Mouse (Mus musculus) telencephalon, adult 2 months (tissue): ENCODE measurements around the gene Cisd2.
A peak's percentile ranks its signal among the peaks of the same experiment; 100 is the strongest.

ENCODE experiments used
- DNase-seq: peaks from one replicate; pipeline ENCODE4 v3.0.0-alpha.2; 2011; ENCODE audit warnings: low read depth, low spot score

Gene Cisd2

DNA sequence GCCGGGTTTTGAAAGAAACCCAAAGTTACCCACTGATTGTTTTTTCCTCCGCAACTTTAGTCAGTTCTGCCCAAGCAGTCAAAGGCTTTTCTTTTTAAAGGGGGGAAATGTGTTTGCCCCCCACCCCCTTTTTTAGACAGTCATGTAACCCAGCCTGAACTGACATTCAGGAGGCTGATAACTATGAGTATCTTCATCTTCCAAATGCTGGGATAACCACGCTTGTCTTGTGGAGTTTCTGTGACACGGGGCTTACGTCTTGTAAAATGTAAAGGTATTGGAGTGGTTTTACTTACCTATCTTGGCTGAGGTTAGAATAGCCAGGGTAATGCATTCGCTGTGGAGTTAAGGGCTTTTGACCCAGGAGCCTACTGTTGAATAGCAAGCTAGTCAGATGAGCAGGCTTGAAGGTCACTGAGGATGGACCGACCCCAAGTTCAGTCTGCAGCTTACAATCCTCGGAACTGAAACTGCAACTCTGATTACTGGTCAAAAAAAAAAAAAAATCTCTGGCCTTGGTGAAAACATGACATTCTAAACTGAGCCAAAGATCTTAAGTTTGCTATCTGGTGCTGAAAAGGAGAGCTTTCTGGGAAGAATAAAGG is at the start of gene Cisd2:
TSS of gene Cisd2 (minus strand) at position 318 of the 605 bp plus-strand sequence.
- DNase-seq, result no peak

- DNase-seq, result no peak
Observed at GRCm38 (mm10) chr3:135470823-135471222, 47.1 kb upstream of the Cisd2 start.

- peak; percentile 57 for DNase-seq
Observed at GRCm38 (mm10) chr3:135469974-135470373, 46.2 kb upstream of the Cisd2 start.

- DNase-seq, result no peak
Observed at GRCm38 (mm10) chr3:135469146-135469545, 45.4 kb upstream of the Cisd2 start.

DNA sequence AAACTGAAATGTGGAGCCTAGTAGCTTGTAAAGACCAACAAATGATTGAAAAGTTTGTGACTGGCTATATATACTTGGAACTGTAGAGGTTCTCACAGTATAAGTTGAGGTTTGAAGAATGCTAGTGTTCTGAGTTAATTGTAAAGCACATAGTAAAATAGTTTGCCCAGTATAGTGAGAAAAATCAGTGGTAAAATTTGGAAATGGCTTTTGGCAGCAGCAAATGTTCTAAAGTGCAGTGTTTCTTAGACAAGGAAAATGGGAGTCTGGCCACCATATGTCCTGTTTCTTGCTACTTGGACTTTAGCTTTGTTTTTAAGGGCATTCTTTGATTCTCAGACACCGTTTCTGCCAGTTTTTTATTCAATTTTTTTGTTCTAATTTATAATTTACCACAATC is 44.7 kb upstream of the Cisd2 start:
- no peak for DNase-seq

DNA sequence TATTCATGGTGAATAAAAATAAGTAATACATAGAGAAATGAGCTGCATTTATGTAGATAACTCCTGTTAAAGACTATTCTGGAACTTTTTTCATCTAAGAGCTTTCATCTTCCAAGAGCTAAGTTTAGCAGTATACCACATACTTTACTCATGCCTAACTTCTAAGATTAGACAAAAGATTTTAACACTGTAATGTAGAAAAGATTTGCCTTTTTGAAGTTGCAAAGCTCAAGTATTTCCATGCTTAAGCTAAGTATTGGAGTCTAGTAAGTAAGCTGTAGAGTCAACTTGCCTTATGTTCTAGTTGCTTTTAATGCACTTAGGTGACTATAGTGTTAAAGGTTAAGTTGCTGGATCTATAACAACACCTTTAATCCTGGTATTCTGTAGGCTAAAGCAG is 35.3 kb upstream of the Cisd2 start:
- DNase-seq, result no peak

GRCm38 (mm10) chr3:135444930-135445329 is 21.2 kb upstream of the Cisd2 start:
- DNase-seq, result no peak

DNA sequence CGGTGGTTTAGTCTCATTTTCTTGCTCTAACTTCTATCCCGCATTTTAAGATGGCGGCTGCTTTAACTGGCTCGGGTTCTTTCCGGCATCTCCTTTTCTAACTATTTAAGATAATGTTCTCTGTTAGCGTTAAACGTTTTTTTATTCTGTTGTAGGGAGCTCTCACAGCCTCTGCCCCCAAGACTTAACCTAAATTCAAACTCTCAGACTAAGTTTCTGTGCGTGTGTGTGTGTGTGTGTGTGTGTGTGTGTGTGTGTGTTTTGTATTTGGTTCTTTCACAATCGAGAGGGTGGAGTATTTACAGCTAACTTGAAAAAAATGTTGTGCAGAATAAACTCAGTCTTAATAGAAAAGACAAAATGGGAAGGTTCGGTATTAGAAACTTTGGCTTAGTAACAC is 16.9 kb upstream of the Cisd2 start:
- no peak for DNase-seq

GRCm38 (mm10) chr3:135440221-135440620 is 16.5 kb upstream of the Cisd2 start:
- peak; percentile 26 for DNase-seq

DNA sequence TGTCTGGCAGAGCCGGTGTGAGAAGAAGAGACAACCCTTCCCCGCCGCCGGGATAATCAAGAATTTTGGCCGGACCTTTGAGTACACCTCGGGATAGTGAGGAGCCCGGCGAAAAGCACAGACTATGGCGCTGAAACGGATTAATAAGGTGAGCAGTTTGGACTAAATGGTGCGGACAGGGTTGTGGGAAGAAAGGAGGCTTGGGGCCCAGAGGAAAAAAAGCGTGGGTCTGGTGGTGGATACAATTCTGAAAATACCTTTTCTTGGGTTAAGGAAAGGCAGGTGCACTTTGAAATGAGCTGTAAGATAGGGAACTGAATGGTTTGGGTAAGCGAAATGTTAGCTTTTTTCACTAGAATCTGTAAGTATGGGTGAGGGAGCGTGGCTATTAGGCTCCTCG is 15.9 kb upstream of the Cisd2 start:
- no peak for DNase-seq

DNA sequence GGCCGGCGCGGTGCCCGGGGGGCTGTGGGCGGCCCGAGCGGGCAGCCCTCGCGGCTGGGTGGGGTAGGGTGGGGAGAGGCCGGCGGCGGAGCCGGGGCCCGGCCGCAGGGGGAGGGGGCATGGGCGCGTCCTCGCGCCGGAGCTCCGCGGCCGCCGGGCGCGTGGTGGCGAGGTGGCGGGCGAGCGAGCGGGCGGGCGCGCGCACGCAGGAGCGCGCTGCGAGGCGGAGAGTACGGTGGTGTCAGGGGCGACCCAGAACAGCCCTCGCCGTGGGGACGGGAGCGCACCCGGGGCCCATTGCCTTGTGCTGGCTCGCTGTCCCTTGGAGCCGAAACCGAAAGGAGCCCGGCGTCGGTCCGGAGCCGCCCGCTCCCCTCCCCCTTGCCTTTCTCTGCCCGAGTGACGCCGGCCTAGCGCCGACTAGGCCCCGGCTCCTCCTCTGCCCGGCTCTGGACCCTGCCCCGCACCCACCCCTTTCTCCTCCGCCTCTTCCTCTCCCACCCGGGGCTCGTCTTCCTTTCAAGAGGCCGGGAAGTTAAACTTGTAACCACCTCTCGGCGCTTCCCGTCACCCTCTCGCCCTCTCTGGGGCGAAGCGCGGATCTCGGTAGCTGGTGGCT is 15.3 kb upstream of the Cisd2 start:
- DNase-seq, result peak; percentile 63

DNA sequence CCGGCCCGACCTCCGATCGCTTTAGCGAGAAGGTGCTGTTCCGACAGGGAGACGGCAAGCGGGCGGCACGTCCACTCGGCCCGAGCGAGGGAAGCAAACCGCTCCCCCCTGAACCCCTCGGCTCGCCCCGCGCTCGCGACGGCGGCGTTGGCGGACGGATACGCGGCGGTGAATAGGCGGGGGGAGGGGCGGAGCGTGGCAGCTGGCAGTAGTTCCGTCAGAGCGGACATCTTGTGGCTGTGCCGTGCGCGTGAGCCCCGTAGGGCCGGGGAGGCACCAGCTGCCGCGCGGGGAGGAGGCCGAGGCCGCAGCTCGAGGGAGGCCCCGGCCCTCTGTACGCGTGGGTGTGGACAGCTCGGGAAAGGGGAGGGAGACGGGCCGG is 14.8 kb upstream of the Cisd2 start:
- peak; percentile 73 for DNase-seq

GRCm38 (mm10) chr3:135437758-135438495 is 14.2 kb upstream of the Cisd2 start, which contains the start of gene Ube2d3:
Gene Ube2d3 (plus strand): TSS chr3:135438149.
- DNase-seq, result peak; percentile 100

DNA sequence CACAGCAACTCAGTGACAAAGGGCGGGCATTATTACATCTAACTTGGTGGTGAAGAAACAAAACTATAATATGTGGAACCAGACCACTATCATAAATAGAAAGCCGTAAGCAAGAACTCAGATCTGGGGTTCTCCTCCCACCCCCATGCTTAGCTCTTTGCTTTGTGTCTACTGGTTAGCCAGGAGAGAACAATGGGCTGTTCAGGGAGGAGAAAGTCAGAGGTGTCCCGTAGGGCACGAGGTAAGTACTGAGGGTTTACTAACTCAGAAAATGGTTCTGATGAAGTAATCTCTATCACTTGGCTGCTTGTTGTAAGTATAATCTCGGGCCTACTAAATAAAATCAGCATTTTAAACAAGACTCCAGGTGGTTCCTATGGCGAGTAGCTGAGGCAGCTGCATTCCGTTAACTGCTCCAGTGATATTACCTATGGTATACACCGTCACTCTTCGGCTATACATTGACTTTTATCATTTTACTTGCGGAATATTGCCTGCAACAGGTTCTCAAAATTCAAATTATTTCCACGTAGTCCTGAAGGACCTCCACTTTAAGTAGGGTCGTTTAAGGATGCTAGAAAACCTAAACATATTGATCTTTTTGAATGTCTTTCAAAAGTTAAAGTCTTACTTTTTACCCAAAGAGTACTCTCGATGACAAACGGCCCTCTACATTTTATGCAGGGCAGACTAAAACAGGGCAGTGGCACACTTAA is 13.3 kb upstream of the Cisd2 start:
- no peak for DNase-seq

DNA sequence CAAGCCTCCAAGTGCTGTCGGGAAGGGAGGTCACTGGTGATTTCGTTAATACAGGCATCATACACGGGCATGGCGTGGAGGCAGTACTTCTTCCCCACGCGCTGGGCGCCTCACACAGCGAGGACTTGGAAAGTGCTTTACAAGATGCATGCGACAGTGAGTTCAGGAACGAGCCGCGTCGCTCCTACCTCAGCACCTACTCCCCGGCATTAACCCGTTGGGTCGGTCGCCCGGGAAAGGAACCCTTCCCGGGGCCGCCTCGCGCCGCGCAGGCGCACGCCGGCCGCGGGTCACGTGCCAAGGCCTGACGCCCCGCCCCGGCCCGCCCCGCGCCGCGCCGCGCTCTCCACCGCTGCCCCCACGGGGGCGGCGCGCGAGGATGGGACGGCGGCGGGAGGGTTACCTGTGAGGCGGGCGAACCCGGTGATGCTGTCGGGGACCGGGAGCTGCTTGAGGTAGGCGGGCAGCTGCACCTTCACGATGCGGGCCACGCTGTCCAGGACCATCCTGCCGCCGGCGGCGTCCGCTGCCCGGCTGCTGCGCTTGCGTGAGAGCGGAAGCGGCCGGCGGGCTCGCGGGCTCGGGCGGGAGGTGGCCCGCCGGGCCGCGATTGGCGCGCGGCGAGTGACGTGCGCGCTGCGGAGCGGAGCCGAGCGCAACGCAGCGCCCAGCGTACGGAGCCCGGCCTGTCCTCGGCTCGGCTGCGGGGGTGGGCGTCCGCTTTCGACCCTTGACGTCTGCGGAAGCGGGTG is 693 bp downstream of the Cisd2 start:
- peak; percentile 72 for DNase-seq

GRCm38 (mm10) chr3:135422232-135422855 is 1.4 kb downstream of the Cisd2 start:
- no peak for DNase-seq

DNA sequence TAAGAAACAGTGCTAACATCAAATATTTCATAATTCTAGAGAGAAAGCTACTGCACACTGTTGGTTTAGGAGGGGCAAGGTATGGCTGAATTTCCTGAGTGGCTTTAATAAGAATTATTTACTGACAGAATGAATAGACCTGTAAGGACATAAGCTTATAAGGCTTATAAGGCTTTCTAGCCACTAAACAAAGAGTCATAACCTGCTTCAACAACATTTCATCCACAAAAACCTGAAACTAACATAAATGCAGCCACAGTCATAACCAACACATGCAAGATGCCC is 2.5 kb downstream of the Cisd2 start:
- no peak for DNase-seq

GRCm38 (mm10) chr3:135420542-135421309 is 3.0 kb downstream of the Cisd2 start:
- no peak for DNase-seq

DNA sequence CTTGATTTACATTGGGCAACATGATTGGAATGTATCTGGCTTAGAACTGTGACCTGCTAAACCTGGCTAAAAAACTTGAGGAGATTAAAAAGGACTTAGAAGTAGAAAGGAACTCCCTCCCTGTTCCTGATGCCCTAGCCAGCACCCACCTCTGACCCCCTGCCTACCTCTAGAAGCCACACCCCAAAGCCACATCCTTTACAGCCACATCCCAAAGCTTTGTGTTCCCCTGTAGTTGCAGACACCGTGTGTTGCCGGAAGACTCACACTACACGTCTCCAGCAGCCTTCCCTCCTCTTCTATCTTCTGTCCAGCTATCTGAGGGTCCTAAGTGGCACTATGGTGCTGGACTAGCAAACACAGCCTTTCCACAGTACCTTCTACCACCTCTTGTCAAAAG is 5.9 kb downstream of the Cisd2 start:
- DNase-seq, result no peak

DNA sequence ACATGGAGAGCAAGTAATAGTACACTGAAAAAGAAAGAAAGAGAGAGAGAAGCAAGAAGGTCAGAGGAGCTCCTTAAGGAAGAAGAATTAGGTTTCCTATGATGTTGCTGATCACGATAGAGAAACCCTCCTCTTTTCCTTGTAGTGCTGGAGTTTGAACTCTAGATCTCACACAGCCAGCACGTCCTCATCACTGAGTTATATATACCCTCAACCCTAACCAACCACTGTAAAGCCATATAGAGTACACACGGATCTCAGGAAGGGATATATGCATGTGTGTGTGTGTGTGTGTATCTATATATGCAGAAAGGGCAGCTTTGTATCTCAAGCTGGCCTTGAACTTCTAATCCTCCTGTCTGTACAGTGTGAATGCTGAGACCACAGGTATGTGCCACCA is 6.5 kb downstream of the Cisd2 start:
- DNase-seq, result no peak

GRCm38 (mm10) chr3:135411824-135412223 is 11.9 kb downstream of the Cisd2 start:
- DNase-seq, result no peak
